Mouse (Mus musculus) CD4-positive, CD25-positive, alpha-beta regulatory T cell, adult 2 months (primary cell): Measurements from ENCODE around the gene Cgref1.
A peak's percentile ranks its signal among the peaks of the same experiment; 100 is the strongest.

Experiments used
- DNase-seq: peaks from one replicate; pipeline ENCODE4 v3.0.0-alpha.2; 2012; ENCODE audit warnings: low read depth, low spot score

The Cgref1 gene

GRCm38 (mm10) chr5:30944956-30945781 lies at the start of gene Cgref1:
Gene Cgref1 (minus strand): TSS chr5:30945591.
- DNase-seq, result peak; percentile 58

GRCm38 (mm10) chr5:30994074-30994473 lies 48.7 kb upstream of the Cgref1 start:
- DNase-seq, result no peak

- no peak for DNase-seq
Observed at GRCm38 (mm10) chr5:30992980-30993676, 47.7 kb upstream of the Cgref1 start.

GRCm38 (mm10) chr5:30982357-30982756 lies 37.0 kb upstream of the Cgref1 start:
- peak; percentile 59 for DNase-seq

- DNase-seq, result no peak
Observed at GRCm38 (mm10) chr5:30974870-30975656, 29.7 kb upstream of the Cgref1 start.

- no peak for DNase-seq
Observed at GRCm38 (mm10) chr5:30969440-30969839, 24.0 kb upstream of the Cgref1 start.

GRCm38 (mm10) chr5:30968416-30968815 lies 23.0 kb upstream of the Cgref1 start, which contains the start of gene Tcf23:
Gene Tcf23 (plus strand): TSS chr5:30968662.
- no peak for DNase-seq

- DNase-seq, result no peak
Observed at GRCm38 (mm10) chr5:30966189-30966588, 20.8 kb upstream of the Cgref1 start.

GRCm38 (mm10) chr5:30963916-30964315 lies 18.5 kb upstream of the Cgref1 start:
- DNase-seq, result no peak

GRCm38 (mm10) chr5:30961545-30962505 lies 16.4 kb upstream of the Cgref1 start:
- DNase-seq, result peak; percentile 69

- DNase-seq, result no peak
Observed at GRCm38 (mm10) chr5:30960814-30961213, 15.4 kb upstream of the Cgref1 start.

GRCm38 (mm10) chr5:30959966-30960501 lies 14.6 kb upstream of the Cgref1 start, which contains the start of gene Preb:
Gene Preb (minus strand): TSS chr5:30960361.
- peak; percentile 99 for DNase-seq

GRCm38 (mm10) chr5:30959198-30959854 lies 13.9 kb upstream of the Cgref1 start:
- DNase-seq, result peak; percentile 32

- no peak for DNase-seq
Observed at GRCm38 (mm10) chr5:30957891-30958290, 12.5 kb upstream of the Cgref1 start.

- DNase-seq, result no peak
Observed at GRCm38 (mm10) chr5:30955751-30956150, 10.4 kb upstream of the Cgref1 start.

- no peak for DNase-seq
Observed at GRCm38 (mm10) chr5:30954556-30954955, 9.2 kb upstream of the Cgref1 start.

GRCm38 (mm10) chr5:30954065-30954464 lies 8.7 kb upstream of the Cgref1 start:
- no peak for DNase-seq

GRCm38 (mm10) chr5:30952551-30952950 lies 7.2 kb upstream of the Cgref1 start:
- DNase-seq, result no peak

GRCm38 (mm10) chr5:30951706-30952105 lies 6.3 kb upstream of the Cgref1 start:
- no peak for DNase-seq

GRCm38 (mm10) chr5:30950922-30951321 lies 5.5 kb upstream of the Cgref1 start:
- no peak for DNase-seq
